Mouse (Mus musculus): ENCODE data around the gene Smurf1. TPM values are rescaled to one million over a fixed set of nuclear protein-coding genes. Genes with fewer than 3 reads are reported as not detected.

The Smurf1 gene
- polyA plus RNA-seq, 1 experiment, result 5.8 TPM

- Histone ChIP-seq H3K4me3 (replicated peaks; ENCODE audit: control insufficient read depth, low read depth, low read length) (no peak overlapping the region), H3K27ac (ENCODE audit: control insufficient read depth, insufficient read depth, low read depth, low read length, poor library complexity) (no peak overlapping the region), H3K4me1 (ENCODE audit: control insufficient read depth, insufficient read depth, low read length) (no peaks in the 10 kb centered on the region)
- TF ChIP-seq POLR2A (IDR thresholded peaks at IDR 0.05; ENCODE audit: borderline replicate concordance, control insufficient read depth, low read depth, low read length) (no peak), CTCF (IDR thresholded peaks at IDR 0.05; ENCODE audit: control insufficient read depth, insufficient read depth, low read length) (no peak)
- 81% methylated on average over 5 of the region's 5 CpGs for WGBS
Observed at GRCm38 (mm10) chr5:144872326-144872725, 93.3 kb downstream of the Smurf1 start.

DNA sequence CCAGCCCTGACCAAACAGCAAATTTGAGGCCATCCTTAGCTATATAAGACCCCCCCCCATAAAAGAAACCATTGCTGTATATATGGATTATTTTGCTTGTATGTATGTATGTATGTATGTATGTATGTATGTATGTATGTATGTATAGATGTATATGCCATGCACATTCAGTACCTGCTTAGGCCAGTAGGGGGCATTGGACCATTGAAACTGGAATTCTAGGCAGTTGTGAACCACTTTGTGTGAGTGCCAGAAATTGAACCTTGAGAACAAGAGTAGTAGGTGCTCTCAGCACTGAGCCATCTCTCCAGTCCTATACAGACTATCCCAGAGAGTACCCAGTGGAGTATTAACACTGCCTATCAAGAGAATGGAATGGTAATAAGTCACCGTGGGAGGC, 93.9 kb downstream of the Smurf1 start:
- Histone ChIP-seq H3K27ac (ENCODE audit: control insufficient read depth, insufficient read depth, low read depth, low read length, poor library complexity) (no peak overlapping the region), H3K4me1 (ENCODE audit: control insufficient read depth, insufficient read depth, low read length) (no peaks in the 10 kb centered on the region), H3K4me3 (replicated peaks; ENCODE audit: control insufficient read depth, low read depth, low read length) (no peak overlapping the region)
- TF ChIP-seq CTCF (IDR thresholded peaks at IDR 0.05; ENCODE audit: control insufficient read depth, insufficient read depth, low read length) (no peak), POLR2A (IDR thresholded peaks at IDR 0.05; ENCODE audit: borderline replicate concordance, control insufficient read depth, low read depth, low read length) (no peak)
- 88% methylated on average over 1 of the region's 1 CpGs for WGBS

- TF ChIP-seq CTCF (IDR thresholded peaks at IDR 0.05; ENCODE audit: control insufficient read depth, insufficient read depth, low read length) (no peak), POLR2A (IDR thresholded peaks at IDR 0.05; ENCODE audit: borderline replicate concordance, control insufficient read depth, low read depth, low read length) (no peak)
- Histone ChIP-seq H3K4me3 (replicated peaks; ENCODE audit: control insufficient read depth, low read depth, low read length) (no peak overlapping the region), H3K4me1 (ENCODE audit: control insufficient read depth, insufficient read depth, low read length) (no peaks in the 10 kb centered on the region), H3K27ac (ENCODE audit: control insufficient read depth, insufficient read depth, low read depth, low read length, poor library complexity) (no peak overlapping the region)
- 11% methylated on average over 7 of the region's 7 CpGs for WGBS
Observed at GRCm38 (mm10) chr5:144870782-144871181, 94.9 kb downstream of the Smurf1 start.

GRCm38 (mm10) chr5:144869466-144869865, 96.2 kb downstream of the Smurf1 start:
- no peak for TF ChIP-seq POLR2A (IDR thresholded peaks at IDR 0.05; ENCODE audit: borderline replicate concordance, control insufficient read depth, low read depth, low read length)
- H3K27ac ChIP-seq (ENCODE audit: control insufficient read depth, insufficient read depth, low read depth, low read length, poor library complexity), result no peak overlapping the region
- 84% methylated on average over 7 of the region's 7 CpGs for WGBS
- H3K4me3 ChIP-seq (replicated peaks; ENCODE audit: control insufficient read depth, low read depth, low read length), result no peak overlapping the region
- H3K4me1 ChIP-seq (ENCODE audit: control insufficient read depth, insufficient read depth, low read length), result no peaks in the 10 kb centered on the region

GRCm38 (mm10) chr5:144866923-144867322, 98.7 kb downstream of the Smurf1 start:
- TF ChIP-seq CTCF (IDR thresholded peaks at IDR 0.05; ENCODE audit: control insufficient read depth, insufficient read depth, low read length), result no peak
- no peak for TF ChIP-seq POLR2A (IDR thresholded peaks at IDR 0.05; ENCODE audit: borderline replicate concordance, control insufficient read depth, low read depth, low read length)
- WGBS, result 61% methylated on average over 8 of the region's 8 CpGs
- no peak overlapping the region for H3K27ac ChIP-seq (ENCODE audit: control insufficient read depth, insufficient read depth, low read depth, low read length, poor library complexity)
- no peak overlapping the region for H3K4me3 ChIP-seq (replicated peaks; ENCODE audit: control insufficient read depth, low read depth, low read length)
- H3K4me1 ChIP-seq (ENCODE audit: control insufficient read depth, insufficient read depth, low read length), result no peaks in the 10 kb centered on the region

DNA sequence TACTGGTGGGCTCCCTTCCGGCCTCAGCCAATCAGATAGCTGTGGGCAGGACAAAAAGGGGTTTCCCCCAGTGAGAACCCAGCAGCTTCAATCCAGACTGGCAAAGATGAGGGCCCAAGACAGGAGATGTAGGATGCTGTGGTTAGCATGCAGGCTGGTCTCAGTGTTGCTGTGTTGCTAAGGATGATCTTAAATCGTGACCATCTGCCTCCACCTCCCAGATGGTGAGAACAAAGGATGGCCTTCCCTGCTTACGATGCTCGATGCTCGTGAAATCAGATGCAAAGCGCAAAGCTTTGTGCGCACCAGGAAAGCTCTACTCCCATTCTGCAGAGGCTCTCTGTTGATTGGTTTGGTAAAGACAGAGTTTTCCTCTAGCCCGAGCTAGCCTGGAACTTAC, 104.7 kb downstream of the Smurf1 start:
- WGBS, result 92% methylated on average over 8 of the region's 8 CpGs
- no peak overlapping the region for H3K4me3 ChIP-seq (replicated peaks; ENCODE audit: control insufficient read depth, low read depth, low read length)
- H3K27ac ChIP-seq (ENCODE audit: control insufficient read depth, insufficient read depth, low read depth, low read length, poor library complexity), result no peak overlapping the region
- no peaks in the 10 kb centered on the region for H3K4me1 ChIP-seq (ENCODE audit: control insufficient read depth, insufficient read depth, low read length)
- TF ChIP-seq CTCF (IDR thresholded peaks at IDR 0.05; ENCODE audit: control insufficient read depth, insufficient read depth, low read length), result no peak

DNA sequence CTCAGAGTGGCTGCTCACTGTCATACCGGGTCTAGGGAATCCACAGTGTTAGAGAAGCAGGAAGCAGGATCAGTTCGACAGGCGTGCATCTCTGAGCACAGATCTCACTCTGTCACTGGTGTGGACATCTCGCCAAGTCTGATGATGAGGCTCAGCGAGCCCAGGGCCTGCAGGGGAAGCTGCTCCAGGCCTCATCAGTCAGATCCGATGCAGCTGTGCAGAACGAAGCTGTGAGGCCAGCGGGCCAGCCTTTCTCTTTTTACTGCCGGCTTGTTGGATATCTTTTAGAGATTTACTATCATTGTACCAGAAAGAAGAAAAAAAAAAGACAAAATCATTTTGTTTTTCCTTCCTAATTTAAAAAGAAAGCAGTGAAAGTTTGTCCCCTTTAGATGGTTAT, 106.4 kb downstream of the Smurf1 start:
- no peak overlapping the region for H3K27ac ChIP-seq (ENCODE audit: control insufficient read depth, insufficient read depth, low read depth, low read length, poor library complexity)
- TF ChIP-seq POLR2A (IDR thresholded peaks at IDR 0.05; ENCODE audit: borderline replicate concordance, control insufficient read depth, low read depth, low read length) (no peak), CTCF (IDR thresholded peaks at IDR 0.05; ENCODE audit: control insufficient read depth, insufficient read depth, low read length) (no peak)
- H3K4me3 ChIP-seq (replicated peaks; ENCODE audit: control insufficient read depth, low read depth, low read length), result no peak overlapping the region
- WGBS, result 90% methylated on average over 9 of the region's 9 CpGs
- H3K4me1 ChIP-seq (ENCODE audit: control insufficient read depth, insufficient read depth, low read length), result no peaks in the 10 kb centered on the region

DNA sequence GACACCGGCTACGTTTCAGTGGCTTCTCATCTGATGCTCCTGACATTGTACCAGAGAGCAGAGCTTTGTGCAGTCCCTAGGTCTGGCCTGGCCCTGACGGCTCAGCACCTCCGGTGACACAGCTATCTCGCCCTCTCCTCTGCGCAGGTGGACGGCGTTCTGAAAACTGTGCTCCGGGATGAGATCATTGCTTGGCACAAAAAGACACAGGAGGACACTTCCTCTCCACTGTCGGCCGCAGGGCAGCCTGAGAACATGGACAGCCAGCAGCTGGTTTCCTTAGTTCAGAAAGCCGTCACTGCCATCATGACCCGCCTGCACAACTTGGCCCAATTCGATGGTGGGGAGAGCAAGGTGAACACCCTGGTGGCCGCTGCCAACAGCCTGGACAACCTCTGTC, 107.1 kb downstream of the Smurf1 start:
- TF ChIP-seq CTCF (IDR thresholded peaks at IDR 0.05; ENCODE audit: control insufficient read depth, insufficient read depth, low read length) (no peak), POLR2A (IDR thresholded peaks at IDR 0.05; ENCODE audit: borderline replicate concordance, control insufficient read depth, low read depth, low read length) (no peak)
- Histone ChIP-seq H3K27ac (ENCODE audit: control insufficient read depth, insufficient read depth, low read depth, low read length, poor library complexity) (no peak overlapping the region), H3K4me1 (ENCODE audit: control insufficient read depth, insufficient read depth, low read length) (no peaks in the 10 kb centered on the region), H3K4me3 (replicated peaks; ENCODE audit: control insufficient read depth, low read depth, low read length) (no peak overlapping the region)
- WGBS, result 93% methylated on average over 15 of the region's 15 CpGs

- Histone ChIP-seq H3K27ac (ENCODE audit: control insufficient read depth, insufficient read depth, low read depth, low read length, poor library complexity) (no peak overlapping the region), H3K4me1 (ENCODE audit: control insufficient read depth, insufficient read depth, low read length) (no peaks in the 10 kb centered on the region), H3K4me3 (replicated peaks; ENCODE audit: control insufficient read depth, low read depth, low read length) (no peak overlapping the region)
- no peak for TF ChIP-seq POLR2A (IDR thresholded peaks at IDR 0.05; ENCODE audit: borderline replicate concordance, control insufficient read depth, low read depth, low read length)
- TF ChIP-seq CTCF (IDR thresholded peaks at IDR 0.05; ENCODE audit: control insufficient read depth, insufficient read depth, low read length), result no peak
- 78% methylated on average over 6 of the region's 6 CpGs for WGBS
Observed at GRCm38 (mm10) chr5:144855936-144856335, 109.7 kb downstream of the Smurf1 start.
